Mouse (Mus musculus) cerebellum, adult (tissue): Measurements from ENCODE around the gene Cenpp.

Experiments used
- ATAC-seq: cut with Nextera tagmentation; 2 replicates; pipeline ENCODE4 v1.9.2; 2017; ENCODE audit warnings: mild to moderate bottlenecking, moderate library complexity, mixed read lengths; ENCODE audit not compliant: insufficient number of reproducible peaks, low FRiP score, low TSS enrichment

Gene Cenpp

DNA sequence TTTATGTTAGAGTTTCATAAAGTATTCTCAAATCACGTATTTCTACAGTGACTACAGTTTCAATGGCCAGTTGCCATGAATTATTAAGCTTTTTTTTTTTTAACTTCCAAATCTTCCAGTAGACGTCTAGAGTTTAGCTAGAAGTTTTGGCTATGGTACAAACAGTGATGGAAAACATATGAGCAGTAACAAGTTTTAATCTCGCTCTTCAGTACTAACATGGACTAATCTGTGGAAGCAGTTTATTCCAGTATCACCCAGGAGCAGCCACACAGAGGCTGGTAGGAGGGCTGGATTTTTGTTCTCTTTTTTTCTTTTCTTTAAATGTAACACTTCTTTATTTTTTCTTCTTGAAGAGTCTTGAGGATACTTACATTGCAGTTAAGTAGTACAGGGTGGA, 108.3 kb downstream of the Cenpp start, which contains the start of gene Aspn:
Aspn (plus strand) TSS at position 165 of the 400 bp plus-strand sequence.
- ATAC-seq = no peak

DNA sequence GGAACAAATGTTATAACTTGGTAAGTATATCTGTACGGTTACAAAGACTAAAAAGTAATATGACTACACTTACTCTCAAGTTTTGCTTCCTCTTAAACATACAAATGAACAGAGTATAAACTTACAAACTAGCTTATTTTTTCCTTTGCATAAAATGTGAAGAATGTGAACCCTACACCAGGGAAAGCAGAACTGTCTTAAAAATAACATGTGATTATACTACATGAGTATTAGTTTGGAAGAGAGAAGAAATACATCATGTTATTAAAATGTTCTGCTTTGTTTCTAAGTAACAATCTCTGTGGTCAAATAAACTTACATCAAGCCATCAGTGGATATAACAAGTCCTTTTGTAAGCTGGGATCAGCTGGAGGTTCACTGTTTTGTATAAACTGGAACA, 113.9 kb downstream of the Cenpp start:
- ATAC-seq = no peak

DNA sequence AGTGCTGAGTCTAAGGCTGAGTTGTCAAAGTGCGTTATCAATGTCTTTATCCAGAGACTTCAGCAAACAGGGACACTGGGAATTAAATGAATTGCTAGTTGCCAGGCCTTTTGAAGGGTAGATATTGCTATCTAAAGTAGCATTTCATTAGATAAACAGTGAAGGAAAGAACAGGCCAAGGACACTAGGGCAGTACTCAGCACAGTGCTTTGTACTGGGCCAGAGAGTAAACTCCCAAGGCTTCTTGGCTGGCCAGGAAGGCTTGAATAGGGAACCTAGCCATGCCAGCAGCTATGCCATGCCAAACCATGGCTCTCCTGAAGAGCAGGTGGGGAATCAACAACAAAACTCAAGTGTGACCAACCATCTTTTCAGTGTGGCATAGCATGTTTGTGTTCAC, 115.6 kb downstream of the Cenpp start:
- ATAC-seq = no peak

DNA sequence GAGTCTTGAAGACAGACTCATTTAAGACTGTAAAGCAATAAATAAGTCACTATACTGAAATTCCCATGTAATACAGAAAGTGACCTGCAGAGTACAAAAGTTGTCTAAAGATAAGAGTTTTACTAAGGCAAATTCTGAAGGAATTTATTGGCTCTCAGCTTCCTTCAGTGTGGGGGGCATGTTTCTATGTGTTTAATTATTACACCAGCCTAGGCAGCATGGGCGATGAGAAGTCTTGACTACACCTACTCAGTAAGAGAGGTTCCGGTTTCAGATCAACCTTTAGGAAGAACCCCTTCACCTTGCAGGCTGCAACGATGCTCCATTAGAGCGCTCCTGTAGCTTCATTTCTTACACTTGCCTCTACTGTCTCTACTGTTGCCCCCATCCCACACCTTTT, 121.9 kb downstream of the Cenpp start:
- ATAC-seq = no peak

DNA sequence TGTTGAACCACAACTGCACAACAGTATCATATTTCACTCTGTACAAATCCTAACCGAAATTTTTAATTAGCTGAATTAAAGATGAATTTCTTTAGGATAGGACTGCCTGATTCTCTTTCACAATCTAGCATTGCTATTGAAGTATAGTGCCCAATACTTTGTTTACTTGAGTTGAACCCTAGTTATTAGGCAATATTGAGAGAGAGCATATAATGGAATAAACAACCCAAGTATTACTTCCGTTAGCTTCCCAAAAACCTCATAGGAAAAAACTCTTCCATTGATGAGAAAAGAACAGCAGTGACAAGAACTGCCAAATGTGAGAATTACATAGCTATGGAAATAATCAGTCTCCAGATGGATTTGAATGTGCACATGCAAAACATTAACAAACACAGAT, 126.3 kb downstream of the Cenpp start:
- ATAC-seq = no peak

DNA sequence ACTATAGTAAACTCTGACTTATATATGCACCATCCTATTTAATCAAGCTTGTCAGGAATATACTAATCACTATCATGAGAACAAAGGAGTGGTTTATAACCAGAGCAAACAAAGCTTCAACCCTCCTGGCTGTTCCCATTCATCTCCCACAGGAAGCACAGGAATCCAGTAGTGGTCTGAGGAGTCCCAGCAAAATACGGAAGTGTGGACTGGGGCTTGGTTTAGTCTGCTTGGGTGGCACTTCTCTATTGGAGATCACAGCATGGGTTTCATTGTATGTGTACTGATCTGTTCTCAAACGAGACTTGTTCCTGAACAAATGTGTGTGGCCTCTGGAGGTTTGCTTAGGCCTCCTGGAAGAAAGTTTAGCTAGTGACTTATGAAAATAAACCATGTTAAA, 133.8 kb downstream of the Cenpp start:
- no peak for ATAC-seq

DNA sequence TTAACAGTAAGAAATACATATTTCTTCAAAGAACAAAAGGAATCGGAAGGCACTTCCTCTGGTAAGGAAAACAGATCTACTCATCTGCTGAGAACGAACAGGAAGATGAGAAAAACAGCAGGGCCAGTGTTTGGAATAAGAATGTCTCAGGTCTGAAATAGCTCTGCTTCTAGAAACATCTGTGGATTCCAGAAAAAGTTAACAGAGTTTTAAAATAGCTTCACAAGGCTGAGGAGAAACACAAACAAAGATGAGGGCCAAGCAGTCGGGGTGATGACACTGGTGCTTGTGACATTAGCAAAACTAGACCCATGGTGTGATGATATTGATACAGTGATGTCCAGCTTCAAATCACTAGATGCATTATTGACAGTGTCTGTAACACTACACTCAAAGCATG, 145.4 kb downstream of the Cenpp start:
- no peak for ATAC-seq

DNA sequence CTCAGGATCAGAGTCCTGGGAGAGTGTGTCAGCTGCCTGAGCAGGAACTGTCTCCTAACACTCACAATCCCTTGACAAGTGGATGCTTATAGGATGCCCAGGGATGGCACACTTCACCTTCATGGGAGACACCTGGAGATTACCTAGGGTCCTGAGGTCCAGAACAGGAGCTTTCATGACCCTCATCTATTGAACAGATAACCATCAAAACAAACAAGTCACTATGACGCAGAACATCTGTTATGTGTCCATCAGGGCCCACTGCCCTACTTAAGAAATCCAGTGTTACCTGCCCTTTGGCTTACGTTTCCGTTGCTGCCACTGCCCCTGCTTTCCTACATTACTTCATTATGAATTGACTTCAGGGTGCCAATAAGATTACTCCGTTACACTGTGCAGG, 146.8 kb downstream of the Cenpp start:
- no peak for ATAC-seq

DNA sequence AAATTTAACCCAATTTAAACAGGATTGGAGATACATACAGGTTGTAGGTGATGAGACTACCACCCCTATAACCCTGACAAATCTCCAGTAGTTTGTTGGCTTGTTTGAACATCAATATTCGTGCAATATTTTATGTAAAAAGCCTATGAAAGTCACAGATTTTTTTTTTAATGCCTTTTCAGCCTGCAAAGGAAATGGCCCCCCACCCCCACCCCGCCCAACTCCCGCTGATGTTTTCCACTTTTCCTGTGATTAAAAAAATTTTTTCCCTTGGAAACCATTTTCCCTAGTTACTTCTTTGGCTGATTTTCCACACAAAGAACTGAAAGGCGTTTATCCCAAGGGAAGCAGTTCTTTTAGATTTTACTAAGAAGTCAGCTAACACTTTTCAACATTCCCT, 148.1 kb downstream of the Cenpp start, which contains the start of gene Ecm2:
Ecm2 (plus strand) TSS at position 301 of the 400 bp plus-strand sequence.
- no peak for ATAC-seq

DNA sequence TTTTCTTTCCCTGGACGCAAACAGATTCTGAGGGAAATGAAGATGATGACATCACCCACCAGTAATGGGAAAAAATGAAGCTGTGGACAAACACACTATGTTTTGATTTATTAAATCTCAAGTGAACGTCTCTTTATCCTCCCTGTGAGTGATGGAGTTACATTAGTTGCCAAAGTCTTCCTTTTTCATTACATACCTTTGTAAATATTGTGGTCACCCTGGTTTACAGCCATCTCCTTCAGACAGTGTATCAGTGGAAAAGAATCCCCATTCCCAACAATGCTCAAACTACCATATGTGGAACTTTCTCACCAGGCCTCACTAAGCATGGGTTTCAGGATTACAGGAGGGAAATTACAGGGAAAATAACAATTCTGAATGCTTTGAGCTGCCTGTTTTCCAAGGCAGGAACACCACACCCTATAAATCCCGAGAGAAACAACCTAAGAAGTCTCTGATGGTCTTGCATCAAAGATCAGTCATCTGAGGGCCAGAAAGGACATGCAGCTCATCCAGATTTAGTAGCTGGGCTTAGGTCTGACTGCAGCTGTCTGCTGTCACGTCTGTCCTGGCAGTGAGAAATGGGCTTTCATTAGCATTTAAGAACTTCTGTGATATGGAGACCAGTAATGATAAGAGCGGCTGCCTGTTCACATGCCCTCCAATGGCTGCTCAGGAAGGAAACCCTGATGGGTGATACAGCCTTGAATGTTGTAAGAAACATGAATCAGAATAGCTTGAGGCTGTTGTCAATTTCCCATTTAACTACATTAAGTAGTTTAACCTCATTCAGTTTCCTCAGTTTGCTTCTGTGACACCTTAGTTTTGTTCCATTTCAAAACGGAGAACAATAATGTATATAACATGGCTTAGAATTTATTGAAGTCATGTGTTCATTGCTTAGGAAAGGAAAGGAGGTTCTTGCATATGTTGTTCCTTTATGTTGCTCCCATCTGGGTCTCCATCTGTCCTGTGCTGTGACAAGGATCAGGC, 159.9 kb downstream of the Cenpp start, which contains the start of gene Tes3-ps:
Tes3-ps (plus strand) TSS at position 943 of the 993 bp plus-strand sequence.
- ATAC-seq = no peak

DNA sequence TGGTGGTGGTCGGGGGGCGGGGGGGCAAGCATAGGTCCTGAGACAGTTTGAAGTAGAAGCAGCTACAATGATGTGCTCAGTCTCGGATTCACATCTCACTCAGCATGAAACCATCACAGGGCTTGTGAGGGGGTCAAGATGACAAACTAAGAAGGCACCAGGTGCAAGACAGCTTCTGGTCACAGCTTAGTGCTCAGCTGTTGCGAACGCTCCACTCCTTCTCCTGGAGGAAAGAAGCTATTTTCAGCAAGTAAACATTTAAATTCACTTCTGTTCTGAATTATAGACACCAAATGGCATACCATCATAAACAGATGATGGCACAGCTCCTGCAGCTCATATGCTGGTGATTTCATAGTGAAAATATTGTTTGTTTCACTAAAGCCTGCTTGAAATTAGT, 167.2 kb downstream of the Cenpp start:
- no peak for ATAC-seq

DNA sequence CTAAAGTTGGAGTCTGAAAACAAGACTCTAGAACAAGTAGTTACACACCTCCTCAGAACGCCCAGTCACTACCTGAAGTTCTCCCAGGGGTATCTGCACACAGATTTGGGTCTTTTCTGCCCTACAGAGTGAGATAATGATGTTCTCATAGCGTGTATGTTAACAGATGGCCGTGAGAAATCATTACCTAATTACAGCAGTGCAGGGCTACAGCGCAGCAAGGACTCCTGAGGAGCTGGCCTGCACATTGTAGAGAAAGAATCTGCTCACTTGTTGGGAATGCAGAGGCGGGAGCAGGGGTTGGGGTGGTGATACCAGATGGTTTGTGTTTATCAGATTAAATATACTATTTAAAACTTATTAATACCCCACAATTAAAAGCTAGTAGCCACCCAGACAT, 172.0 kb downstream of the Cenpp start:
- peak; percentile 70 for ATAC-seq

DNA sequence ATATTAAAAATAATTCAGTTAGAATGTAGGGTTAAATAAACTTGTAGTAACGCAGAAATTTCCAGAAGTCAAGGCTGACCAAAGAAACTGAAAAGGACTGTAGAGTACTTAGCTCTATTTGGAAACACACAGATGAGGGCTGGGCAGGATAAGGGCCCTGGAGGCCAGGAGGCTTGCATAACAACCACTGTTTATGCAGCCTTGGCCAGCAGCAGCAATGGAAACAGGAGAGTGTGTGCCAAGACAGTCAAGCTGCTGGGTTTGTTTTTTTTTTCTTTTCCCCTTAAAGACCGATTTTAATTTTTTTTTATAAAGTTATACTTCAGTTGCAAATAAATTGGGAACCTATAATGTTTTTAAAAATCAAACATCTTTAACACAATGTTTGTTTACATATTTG, 172.5 kb downstream of the Cenpp start:
- peak; percentile 86; the same call in 1 of the 2 replicates for ATAC-seq

DNA sequence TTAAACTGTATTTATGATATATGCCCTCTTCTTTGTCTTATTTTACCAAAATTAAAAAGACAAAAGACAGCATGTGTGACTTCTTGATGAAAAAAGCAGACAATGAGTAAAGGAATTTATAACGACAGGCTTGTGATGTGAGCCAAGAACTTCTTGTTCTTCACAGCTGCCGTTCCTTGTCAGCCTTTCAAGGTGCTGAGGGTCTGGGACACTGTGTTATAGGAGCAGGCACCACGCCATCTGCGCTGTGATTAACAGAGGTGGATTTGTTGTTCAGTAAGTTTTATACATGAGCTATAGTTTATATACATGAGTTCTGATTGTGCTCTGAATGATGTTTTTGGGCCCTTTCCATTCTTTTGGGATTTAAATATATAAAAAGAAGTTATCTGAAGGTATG, 173.2 kb downstream of the Cenpp start:
- ATAC-seq = no peak

DNA sequence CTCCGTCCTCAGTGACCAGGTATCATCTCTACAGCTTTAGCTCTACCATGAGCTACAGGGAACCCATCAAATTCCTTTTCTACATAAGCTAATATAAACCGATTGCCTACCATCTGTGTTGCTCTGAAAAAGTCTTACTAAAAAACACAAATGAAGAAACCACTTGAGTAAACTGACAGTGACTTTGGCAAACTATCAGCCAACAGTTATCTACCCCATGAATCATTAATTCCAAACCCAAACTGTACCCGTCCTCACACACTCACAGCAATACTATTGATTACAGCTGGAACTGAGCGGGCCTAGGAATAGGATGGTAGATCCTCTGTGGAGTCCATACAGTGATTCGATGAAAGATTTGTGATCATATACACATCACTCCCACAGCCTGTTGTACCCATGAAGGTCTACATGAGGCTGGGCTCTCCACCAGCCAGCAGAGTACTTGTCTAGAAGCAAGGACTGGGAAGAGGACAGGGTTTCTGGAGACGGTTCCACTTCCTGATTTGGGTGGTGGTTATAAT, 173.7 kb downstream of the Cenpp start:
- no peak for ATAC-seq

DNA sequence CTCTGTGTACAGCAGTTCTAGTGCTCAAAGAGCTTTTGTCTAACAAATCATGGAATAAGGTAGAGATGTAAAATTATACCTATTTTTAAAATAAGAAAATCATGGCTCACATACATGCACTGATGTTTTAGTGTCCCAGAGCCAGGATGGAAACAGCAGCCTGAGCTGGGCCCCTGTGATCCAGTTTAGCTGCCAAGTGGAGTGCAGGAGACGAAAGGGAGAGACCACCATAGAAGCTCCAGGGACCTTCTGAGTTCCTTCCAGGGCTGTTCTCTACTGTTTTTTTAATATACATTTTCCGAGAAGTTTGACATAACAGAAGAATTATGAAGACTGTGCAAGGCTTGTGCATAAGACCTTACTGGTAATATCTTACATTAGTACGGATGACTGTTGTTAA, 174.7 kb downstream of the Cenpp start:
- no peak for ATAC-seq

DNA sequence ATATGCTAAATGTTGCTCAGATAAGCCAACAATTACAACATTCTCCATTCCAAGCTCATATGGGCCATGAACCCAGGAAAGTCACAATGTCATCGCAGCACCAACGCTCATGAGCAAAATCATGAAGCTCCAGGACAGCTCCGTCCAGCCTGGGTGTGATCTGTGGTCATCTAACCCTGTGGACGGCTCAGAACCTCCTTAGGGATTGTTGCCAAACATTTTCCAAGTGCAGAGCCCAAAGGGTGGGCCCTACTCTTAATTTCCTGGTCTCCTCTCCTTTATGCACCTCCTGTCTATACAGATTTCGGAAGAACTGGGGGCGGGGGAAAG, 179.9 kb downstream of the Cenpp start:
- no peak for ATAC-seq

DNA sequence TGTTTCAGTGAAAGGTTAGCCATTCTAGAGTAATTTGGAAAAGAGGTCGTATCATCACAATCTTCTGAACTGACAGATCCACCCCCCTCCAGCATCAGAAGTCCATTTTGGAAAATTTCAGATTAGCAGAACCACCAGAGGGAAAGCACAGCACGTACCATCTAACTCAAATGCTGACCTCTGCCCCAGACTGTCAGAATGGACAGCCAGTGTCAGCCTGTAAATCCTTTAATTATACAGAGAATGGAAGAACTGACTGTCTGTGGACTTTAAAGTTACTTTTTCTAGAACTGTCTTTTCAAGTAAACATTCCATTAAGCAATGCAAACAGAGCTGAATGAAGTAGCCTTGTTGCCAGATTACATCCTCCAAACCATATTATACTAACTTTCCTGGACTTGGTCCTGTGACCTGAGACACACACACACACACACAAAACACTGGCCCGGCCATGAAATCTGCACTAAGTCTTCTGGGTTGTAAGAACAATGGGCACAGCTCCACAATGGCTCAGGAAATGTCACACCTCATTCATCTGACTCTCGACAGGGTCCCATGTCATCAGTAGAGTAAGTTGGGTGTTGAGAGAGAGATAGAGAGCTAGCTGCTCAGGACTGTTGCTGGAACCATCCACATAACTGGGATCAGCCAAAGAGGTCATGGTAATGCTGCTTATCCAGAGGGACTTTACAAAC, 180.5 kb downstream of the Cenpp start:
- no peak for ATAC-seq

DNA sequence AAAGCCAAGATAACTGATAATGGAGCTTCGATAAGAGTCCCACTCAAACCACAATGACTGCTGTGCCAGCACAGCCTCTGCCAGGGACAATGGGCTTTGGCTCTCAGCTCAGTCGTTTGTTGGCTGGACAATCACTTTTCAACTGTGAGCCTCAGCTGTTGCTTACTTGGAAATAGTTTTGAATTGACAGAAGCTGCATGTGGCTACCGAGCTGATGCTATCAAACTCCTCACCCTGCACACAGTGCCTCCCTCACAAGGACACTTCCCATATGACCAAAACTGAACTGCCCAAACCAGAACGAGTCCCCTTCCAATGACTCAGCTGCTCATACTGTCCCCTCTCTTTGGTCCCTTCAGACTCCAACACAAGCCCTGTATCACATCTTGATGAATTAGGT, 181.8 kb downstream of the Cenpp start:
- no peak for ATAC-seq

DNA sequence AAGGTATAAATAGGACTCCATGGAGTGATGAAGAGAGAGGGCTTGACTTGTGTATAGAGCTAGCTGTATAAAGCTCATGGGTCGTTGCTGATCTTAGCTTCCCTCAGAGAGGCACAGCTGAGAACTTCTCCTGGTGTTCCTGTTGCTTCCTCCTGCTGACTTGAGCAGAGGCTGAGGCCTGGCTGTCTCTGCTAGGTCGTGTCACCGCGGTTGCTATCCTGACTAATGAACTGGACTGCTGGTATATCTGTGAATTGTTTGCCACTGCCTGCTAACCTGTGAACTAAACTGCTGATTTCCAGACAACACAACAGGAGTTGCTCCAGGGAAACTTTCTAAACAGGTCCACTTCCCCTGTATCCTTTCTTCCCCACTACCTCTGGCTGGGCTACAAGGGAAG, 182.3 kb downstream of the Cenpp start:
- ATAC-seq = no peak

DNA sequence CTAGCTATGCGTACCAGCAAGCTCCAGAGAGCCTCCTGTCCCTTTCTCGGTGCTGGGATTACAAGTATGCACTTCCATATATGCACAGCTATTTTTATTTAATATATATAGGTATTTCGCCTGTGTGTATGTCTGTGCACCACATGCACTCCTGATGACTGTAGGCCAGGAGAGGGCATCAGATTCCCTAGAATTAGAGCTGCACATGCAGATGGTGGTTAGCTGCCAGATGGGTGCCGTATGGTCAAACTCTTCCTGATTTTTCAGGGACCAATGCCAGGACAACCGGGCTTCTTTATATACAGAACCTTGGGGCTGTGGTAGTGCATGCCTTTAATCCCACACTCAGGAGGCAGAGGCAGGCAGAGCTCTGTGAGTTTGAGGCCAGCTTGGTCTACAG, 183.6 kb downstream of the Cenpp start:
- ATAC-seq = no peak
